Mouse (Mus musculus) limb, embryonic 11.5 days (tissue): Measurements from ENCODE around the gene Gpr152. TPM values are rescaled to one million over a fixed set of nuclear protein-coding genes. Genes with fewer than 3 reads are reported as not detected.
"Not testable (repeated sequence)": the region's sequence is repeated elsewhere in the genome, so short reads cannot be mapped to it uniquely, and the experiment has no call there.

Experiments used
- ATAC-seq: fragments of 200-750 bp; cut with Nextera tagmentation; 2 replicates; pipeline ENCODE4 v1.8.0; 2017; ENCODE audit warnings: low read depth; ENCODE audit not compliant: insufficient number of reproducible peaks, low FRiP score, low TSS enrichment
- DNase-seq: peaks from one replicate; pipeline ENCODE4 v3.0.0-alpha.2; 2015; ENCODE audit warnings: low spot score
- H3K27ac ChIP-seq: fragments of 300-500 bp; sonication (generic); replicated peaks from 2 replicates; pipeline ENCODE4 v1.5.1; 2014; ENCODE audit warnings: low read depth, mild to moderate bottlenecking, low read length
- H3K27me3 ChIP-seq: fragments of 300-500 bp; sonication (generic); 2 replicates; pipeline ENCODE4 v1.6.1; 2014; ENCODE audit warnings: mild to moderate bottlenecking, low read length, mixed read lengths; ENCODE audit not compliant: control insufficient read depth, insufficient read depth
- H3K36me3 ChIP-seq: fragments of 300-500 bp; sonication (generic); 2 replicates; pipeline ENCODE4 v1.6.1; 2014; ENCODE audit warnings: mild to moderate bottlenecking, low read length, moderate library complexity, mixed read lengths; ENCODE audit not compliant: control insufficient read depth, insufficient read depth
- H3K4me1 ChIP-seq: fragments of 300-500 bp; sonication (generic); 2 replicates; pipeline ENCODE4 v1.6.1; 2014; ENCODE audit warnings: low read length, mixed read lengths; ENCODE audit not compliant: control insufficient read depth, insufficient read depth
- H3K4me2 ChIP-seq: fragments of 300-500 bp; sonication (generic); 2 replicates; pipeline ENCODE4 v1.6.1; 2014; ENCODE audit warnings: low read depth, mild to moderate bottlenecking, moderate library complexity; ENCODE audit not compliant: severe bottlenecking
- H3K4me3 ChIP-seq: fragments of 300-500 bp; sonication (generic); 2 replicates; pipeline ENCODE4 v1.5.1; 2014; ENCODE audit warnings: low read depth, low read length
- H3K9ac ChIP-seq: fragments of 300-500 bp; sonication (generic); 2 replicates; pipeline ENCODE4 v1.6.1; 2014; ENCODE audit warnings: mild to moderate bottlenecking, low read length
- H3K9me3 ChIP-seq: fragments of 300-500 bp; sonication (generic); 2 replicates; pipeline ENCODE4 v1.6.1; 2016; ENCODE audit warnings: low read length; ENCODE audit not compliant: control insufficient read depth
- WGBS: fragments of 180-500 bp; shearing (Covaris S2); extraction: QIAGEN DNeasy Blood & Tissue Kit; methylation state at CpG from one replicate; pipeline ENCODE4 v1.1.7; 2014; 5-methylcytosine and 5-hydroxymethylcytosine counted together
- polyA plus RNA-seq: library from polyadenylated mRNA; unstranded; fragments of >200 nt; fragmentation: Nextera tagmentation; extraction: Ambion mirVana; gene quantifications from 2 replicates; pipeline ENCODE4 v1.2.1, GENCODE M21; 2014

The Gpr152 gene
- polyA plus RNA-seq, 1 experiment from 2014 or later = not detected

DNA sequence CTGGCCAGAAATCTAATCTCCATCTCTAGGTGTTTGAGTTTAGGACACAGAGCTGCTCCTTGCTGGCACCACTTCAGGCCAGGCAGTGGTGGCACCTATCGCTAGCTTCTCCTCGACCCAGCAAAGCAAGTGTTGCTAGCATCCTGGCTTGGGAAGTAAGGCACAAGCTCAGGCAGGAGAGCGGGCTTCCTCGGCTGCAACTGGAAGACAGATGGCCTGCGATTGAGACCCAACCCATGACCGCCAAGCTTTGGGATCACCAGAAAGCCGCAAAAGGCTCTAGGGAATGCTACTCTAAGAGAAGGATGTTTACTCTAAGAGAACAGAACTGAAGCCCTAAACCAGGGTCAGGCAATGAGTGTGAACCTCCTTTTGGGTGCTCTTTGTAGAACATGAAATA is 10.1 kb upstream of the Gpr152 start:
- Histone ChIP-seq H3K4me3 (no peak overlapping the region), H3K27ac (no peak overlapping the region), H3K4me1 (peaks cover 9% of the 10 kb centered on the region), H3K9ac (no peak overlapping the region), H3K9me3 (no peaks in the 10 kb centered on the region), H3K36me3 (peaks cover 13% of the 10 kb centered on the region), H3K4me2 (no peak overlapping the region), H3K27me3 (no peaks in the 10 kb centered on the region)
- 92% methylated on average over 7 of the region's 7 CpGs for WGBS
- ATAC-seq (no peak), DNase-seq (no peak)

GRCm38 (mm10) chr19:4130106-4130505 is 9.5 kb upstream of the Gpr152 start:
- H3K9ac ChIP-seq = no peak overlapping the region
- peaks cover 13% of the 10 kb centered on the region for H3K36me3 ChIP-seq
- WGBS = 91% methylated on average over 4 of the region's 4 CpGs

GRCm38 (mm10) chr19:4131075-4131474 is 8.5 kb upstream of the Gpr152 start:
- Histone ChIP-seq H3K9ac (no peak overlapping the region), H3K27ac (no peak overlapping the region), H3K36me3 (peaks cover 13% of the 10 kb centered on the region), H3K27me3 (no peaks in the 10 kb centered on the region), H3K4me3 (no peak overlapping the region), H3K9me3 (no peaks in the 10 kb centered on the region), H3K4me2 (no peak overlapping the region), H3K4me1 (peaks cover 7% of the 10 kb centered on the region)
- WGBS = 89% methylated on average over 5 of the region's 5 CpGs
- ATAC-seq (no peak), DNase-seq (no peak)

More at GRCm38 (mm10) chr19:4130106-4130505, 9.5 kb upstream of the Gpr152 start:
- no peak for ATAC-seq
- peaks cover 7% of the 10 kb centered on the region for H3K4me1 ChIP-seq
- no peak for DNase-seq
- H3K4me2 ChIP-seq = no peak overlapping the region
- no peak overlapping the region for H3K4me3 ChIP-seq
- no peak overlapping the region for H3K27ac ChIP-seq
- no peaks in the 10 kb centered on the region for H3K9me3 ChIP-seq
- H3K27me3 ChIP-seq = no peaks in the 10 kb centered on the region

DNA sequence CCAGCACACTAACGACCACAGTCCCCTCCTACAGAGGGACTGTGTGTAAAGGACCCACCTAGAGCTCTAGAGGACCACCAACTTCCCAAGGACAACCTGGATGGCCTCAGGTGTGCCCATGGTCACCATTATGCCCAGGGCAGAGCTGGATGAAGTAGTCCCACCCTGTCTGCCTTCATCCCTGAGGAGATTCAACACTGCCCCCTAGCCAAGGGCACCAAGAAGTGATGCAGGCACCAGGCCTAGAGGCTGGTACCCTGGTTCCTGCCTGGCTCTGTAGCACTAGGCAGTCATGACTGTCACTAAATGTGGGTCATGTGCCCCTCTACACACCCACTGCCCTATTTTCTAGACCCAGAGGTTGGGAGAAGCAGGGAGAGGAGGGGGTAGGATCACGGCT is 7.8 kb upstream of the Gpr152 start:
- 83% methylated on average over 2 of the region's 2 CpGs for WGBS
- Histone ChIP-seq H3K4me3 (no peak overlapping the region), H3K27ac (no peak overlapping the region), H3K9ac (no peak overlapping the region), H3K9me3 (no peaks in the 10 kb centered on the region), H3K36me3 (peaks cover 13% of the 10 kb centered on the region), H3K4me2 (no peak overlapping the region), H3K4me1 (peaks cover 3% of the 10 kb centered on the region), H3K27me3 (no peaks in the 10 kb centered on the region)
- no peak for DNase-seq
- ATAC-seq = no peak

- peaks cover 8% of the 10 kb centered on the region; the same call in 1 of the 2 replicates for H3K36me3 ChIP-seq
- no peak overlapping the region for H3K4me2 ChIP-seq
- ATAC-seq = no peak
- no peak for DNase-seq
- H3K4me1 ChIP-seq = no peaks in the 10 kb centered on the region
- H3K9ac ChIP-seq = no peak overlapping the region
- H3K9me3 ChIP-seq = no peaks in the 10 kb centered on the region
- no peak overlapping the region for H3K27ac ChIP-seq
- 94% methylated on average over 4 of the region's 4 CpGs for WGBS
- no peaks in the 10 kb centered on the region for H3K27me3 ChIP-seq
- H3K4me3 ChIP-seq = no peak overlapping the region
Measured at GRCm38 (mm10) chr19:4134354-4134753, 5.2 kb upstream of the Gpr152 start.

DNA sequence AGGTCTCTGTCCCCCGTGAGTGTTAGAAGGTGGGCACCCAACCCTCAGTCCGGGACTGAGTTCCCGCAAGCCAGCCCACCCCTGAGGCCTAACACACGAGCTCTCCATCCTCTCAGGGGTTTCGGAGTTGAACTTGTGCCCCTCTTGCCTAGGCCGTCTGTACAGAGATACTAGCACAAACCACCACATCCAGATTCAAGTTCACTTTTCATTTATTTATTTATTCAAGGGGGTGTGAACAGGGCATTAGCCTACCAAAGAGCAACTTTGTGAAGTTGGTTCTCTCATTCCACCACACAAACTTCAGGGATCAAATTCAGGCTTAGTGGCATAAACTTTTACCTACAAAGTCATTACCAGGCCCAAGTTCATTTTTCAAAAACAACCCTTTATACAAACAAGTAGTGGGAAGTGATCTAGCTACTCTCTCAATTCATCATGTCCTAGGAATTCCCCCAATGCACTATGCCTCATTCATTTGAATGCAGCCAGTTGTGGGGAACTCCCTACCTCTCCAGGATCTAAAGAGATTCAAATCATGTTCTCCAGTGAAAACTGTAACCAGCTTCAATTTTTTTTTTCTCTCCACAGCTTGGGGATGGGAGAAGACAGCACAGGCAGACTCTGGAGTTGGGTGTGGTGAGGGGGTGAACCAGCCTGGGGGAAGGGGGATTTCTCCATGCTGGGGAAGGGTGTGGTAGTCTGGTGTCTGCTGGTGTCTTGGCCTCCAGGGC is 4.2 kb upstream of the Gpr152 start:
- not testable (repeated sequence) for H3K4me3 ChIP-seq, ATAC-seq, H3K9me3 ChIP-seq, H3K27ac ChIP-seq, DNase-seq, H3K4me1 ChIP-seq, H3K36me3 ChIP-seq, H3K9ac ChIP-seq, H3K27me3 ChIP-seq, H3K4me2 ChIP-seq
- WGBS = 79% methylated on average over 6 of the region's 6 CpGs

DNA sequence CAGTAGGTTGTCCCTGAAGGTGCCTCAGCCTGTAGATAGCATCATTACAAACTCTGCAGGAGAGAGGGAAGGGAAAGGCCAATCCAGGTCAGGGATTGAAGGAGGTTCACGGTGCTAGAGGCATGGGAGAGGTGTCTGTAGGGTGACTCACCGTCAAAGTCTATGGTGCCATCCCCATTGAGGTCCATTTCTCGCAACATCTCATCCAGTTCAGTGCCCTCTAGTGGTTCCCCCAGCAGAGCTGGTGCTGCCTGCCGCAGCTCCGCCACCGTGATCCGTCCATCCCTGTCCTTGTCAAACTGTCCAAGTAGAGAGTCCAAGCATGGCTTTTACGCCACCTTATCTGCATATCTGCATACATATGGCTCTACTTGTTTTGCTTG is 3.6 kb upstream of the Gpr152 start:
- H3K9ac ChIP-seq, H3K4me2 ChIP-seq: not testable (repeated sequence)

DNA sequence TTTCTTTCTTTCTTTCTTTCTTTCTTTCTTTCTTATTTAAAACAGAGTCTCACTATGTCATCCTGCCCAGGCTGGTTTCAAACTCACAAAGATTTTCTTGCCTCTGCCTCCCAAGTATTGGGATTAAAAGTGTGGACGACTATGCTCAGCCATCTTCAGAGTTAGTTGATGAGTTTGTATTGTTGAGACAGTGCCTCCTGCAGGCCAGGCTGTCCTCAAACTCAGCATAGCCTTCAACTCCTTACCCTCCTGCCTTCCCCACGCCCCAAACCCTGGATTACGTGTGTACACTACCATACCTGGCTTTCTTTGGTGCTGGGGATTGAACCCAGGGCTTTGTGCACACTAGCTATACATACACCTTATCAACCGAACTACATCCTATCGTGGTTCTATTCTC is 3.1 kb upstream of the Gpr152 start:
- Histone ChIP-seq H3K9ac (no peak overlapping the region), H3K36me3 (peaks cover 8% of the 10 kb centered on the region; the same call in 1 of the 2 replicates), H3K9me3 (no peaks in the 10 kb centered on the region), H3K27ac (no peak overlapping the region), H3K27me3 (no peaks in the 10 kb centered on the region), H3K4me3 (no peak overlapping the region), H3K4me1 (no peaks in the 10 kb centered on the region), H3K4me2 (no peak overlapping the region)
- 80% methylated on average over 5 of the region's 5 CpGs for WGBS
- ATAC-seq (no peak), DNase-seq (no peak)

More for the DNA sequence above, 3.6 kb upstream of the Gpr152 start:
- H3K27me3 ChIP-seq, ATAC-seq, DNase-seq, H3K36me3 ChIP-seq, H3K27ac ChIP-seq, H3K4me1 ChIP-seq, H3K4me3 ChIP-seq, H3K9me3 ChIP-seq: not testable (repeated sequence)
- WGBS = 25% methylated on average over 8 of the region's 8 CpGs

GRCm38 (mm10) chr19:4137913-4138312 is 1.7 kb upstream of the Gpr152 start:
- WGBS = 85% methylated on average over 5 of the region's 5 CpGs
- Histone ChIP-seq H3K9me3 (no peaks in the 10 kb centered on the region), H3K4me1 (no peaks in the 10 kb centered on the region), H3K4me3 (no peak overlapping the region), H3K4me2 (no peak overlapping the region), H3K9ac (no peak overlapping the region), H3K27me3 (no peaks in the 10 kb centered on the region), H3K36me3 (no peaks in the 10 kb centered on the region), H3K27ac (no peak overlapping the region)
- DNase-seq (no peak), ATAC-seq (no peak)
